Mouse (Mus musculus): ENCODE measurements at regions not wholly inside any gene's neighbourhood (a gene's known extent, or its start where the extent isn't known, plus 50 kb on each side); places are given as distances from the start of the nearest gene placed in this dataset.

- no peaks in the 10 kb centered on the region for H3K9me3 ChIP-seq (replicated peaks)
- no peak overlapping the region for H3K27ac ChIP-seq (replicated peaks)
- H3K27me3 ChIP-seq (replicated peaks): no peaks in the 10 kb centered on the region
- no peak overlapping the region for H3K4me2 ChIP-seq
- WGBS: 87% methylated on average over 7 of the region's 7 CpGs
- H3K4me1 ChIP-seq: no peaks in the 10 kb centered on the region
- no peak for ATAC-seq (ENCODE audit: low FRiP score)
- no peak overlapping the region for H3K4me3 ChIP-seq (replicated peaks)
- H3K36me3 ChIP-seq: no peaks in the 10 kb centered on the region
- H3K9ac ChIP-seq (replicated peaks): no peak overlapping the region
Observed at GRCm38 (mm10) chr11:112661426-112661825, 120.6 kb upstream of the Sox9 start.

GRCm38 (mm10) chr11:112667311-112667710 is 114.7 kb upstream of the Sox9 start:
- Histone ChIP-seq H3K4me3 (replicated peaks) (no peak overlapping the region), H3K4me2 (no peak overlapping the region), H3K9me3 (replicated peaks) (no peaks in the 10 kb centered on the region), H3K27me3 (replicated peaks) (no peaks in the 10 kb centered on the region), H3K36me3 (no peaks in the 10 kb centered on the region), H3K4me1 (no peaks in the 10 kb centered on the region), H3K9ac (replicated peaks) (no peak overlapping the region), H3K27ac (replicated peaks) (no peak overlapping the region)
- ATAC-seq (ENCODE audit: low FRiP score): no peak
- 96% methylated on average over 7 of the region's 7 CpGs for WGBS

GRCm38 (mm10) chr11:112672086-112672485 is 109.9 kb upstream of the Sox9 start:
- H3K36me3 ChIP-seq: no peaks in the 10 kb centered on the region
- no peak for ATAC-seq (ENCODE audit: low FRiP score)
- H3K9ac ChIP-seq (replicated peaks): no peak overlapping the region
- WGBS: 82% methylated on average over 4 of the region's 4 CpGs
- no peak overlapping the region for H3K27ac ChIP-seq (replicated peaks)
- H3K9me3 ChIP-seq (replicated peaks): no peaks in the 10 kb centered on the region
- H3K4me2 ChIP-seq: no peak overlapping the region
- H3K4me1 ChIP-seq: no peaks in the 10 kb centered on the region
- no peak overlapping the region for H3K4me3 ChIP-seq (replicated peaks)
- H3K27me3 ChIP-seq (replicated peaks): no peaks in the 10 kb centered on the region

GRCm38 (mm10) chr11:112690047-112690446 is 92.0 kb upstream of the Sox9 start:
- H3K9me3 ChIP-seq (replicated peaks): no peaks in the 10 kb centered on the region
- H3K27me3 ChIP-seq (replicated peaks): no peaks in the 10 kb centered on the region
- 91% methylated on average over 4 of the region's 4 CpGs for WGBS
- no peak overlapping the region for H3K4me2 ChIP-seq
- no peak overlapping the region for H3K4me3 ChIP-seq (replicated peaks)
- ATAC-seq (ENCODE audit: low FRiP score): no peak
- H3K36me3 ChIP-seq: no peaks in the 10 kb centered on the region
- H3K9ac ChIP-seq (replicated peaks): no peak overlapping the region
- H3K27ac ChIP-seq (replicated peaks): no peak overlapping the region
- no peaks in the 10 kb centered on the region for H3K4me1 ChIP-seq

GRCm38 (mm10) chr11:112706091-112706490 is 75.9 kb upstream of the Sox9 start:
- 63% methylated on average over 10 of the region's 10 CpGs for WGBS
- H3K9ac ChIP-seq (replicated peaks): no peak overlapping the region
- H3K4me1 ChIP-seq: peaks cover 6% of the 10 kb centered on the region; the same call in 1 of the 2 replicates
- no peaks in the 10 kb centered on the region for H3K9me3 ChIP-seq (replicated peaks)
- H3K36me3 ChIP-seq: no peaks in the 10 kb centered on the region
- H3K4me3 ChIP-seq (replicated peaks): no peak overlapping the region
- ATAC-seq (ENCODE audit: low FRiP score): no peak
- H3K27ac ChIP-seq (replicated peaks): no peak overlapping the region
- H3K27me3 ChIP-seq (replicated peaks): no peaks in the 10 kb centered on the region
- no peak overlapping the region for H3K4me2 ChIP-seq

- no peak overlapping the region for H3K4me2 ChIP-seq
- no peaks in the 10 kb centered on the region for H3K27me3 ChIP-seq (replicated peaks)
- peaks cover 6% of the 10 kb centered on the region; the same call in 1 of the 2 replicates for H3K4me1 ChIP-seq
- 62% methylated on average over 11 of the region's 11 CpGs for WGBS
- H3K9me3 ChIP-seq (replicated peaks): no peaks in the 10 kb centered on the region
- H3K36me3 ChIP-seq: no peaks in the 10 kb centered on the region
- H3K9ac ChIP-seq (replicated peaks): no peak overlapping the region
- ATAC-seq (ENCODE audit: low FRiP score): no peak
- no peak overlapping the region for H3K27ac ChIP-seq (replicated peaks)
- H3K4me3 ChIP-seq (replicated peaks): no peak overlapping the region
Observed at GRCm38 (mm10) chr11:112708119-112708730, 73.8 kb upstream of the Sox9 start.

- no peaks in the 10 kb centered on the region for H3K36me3 ChIP-seq
- H3K9me3 ChIP-seq (replicated peaks): no peaks in the 10 kb centered on the region
- no peak for ATAC-seq (ENCODE audit: low FRiP score)
- H3K9ac ChIP-seq (replicated peaks): no peak overlapping the region
- 75% methylated on average over 5 of the region's 5 CpGs for WGBS
- H3K4me1 ChIP-seq: peaks cover 6% of the 10 kb centered on the region; the same call in 1 of the 2 replicates
- H3K27ac ChIP-seq (replicated peaks): no peak overlapping the region
- H3K4me2 ChIP-seq: no peak overlapping the region
- no peaks in the 10 kb centered on the region for H3K27me3 ChIP-seq (replicated peaks)
- no peak overlapping the region for H3K4me3 ChIP-seq (replicated peaks)
Observed at GRCm38 (mm10) chr11:112711656-112712055, 70.4 kb upstream of the Sox9 start.

GRCm38 (mm10) chr11:112718547-112718946 is 63.5 kb upstream of the Sox9 start:
- H3K36me3 ChIP-seq: no peaks in the 10 kb centered on the region
- H3K27ac ChIP-seq (replicated peaks): no peak overlapping the region
- no peak overlapping the region for H3K4me2 ChIP-seq
- no peak overlapping the region for H3K9ac ChIP-seq (replicated peaks)
- WGBS: 85% methylated on average over 2 of the region's 2 CpGs
- H3K27me3 ChIP-seq (replicated peaks): no peaks in the 10 kb centered on the region
- ATAC-seq (ENCODE audit: low FRiP score): no peak
- no peaks in the 10 kb centered on the region for H3K4me1 ChIP-seq
- H3K4me3 ChIP-seq (replicated peaks): no peak overlapping the region
- H3K9me3 ChIP-seq (replicated peaks): no peaks in the 10 kb centered on the region

GRCm38 (mm10) chr11:112720652-112721051 is 61.4 kb upstream of the Sox9 start:
- no peaks in the 10 kb centered on the region for H3K27me3 ChIP-seq (replicated peaks)
- no peak overlapping the region for H3K27ac ChIP-seq (replicated peaks)
- no peak overlapping the region for H3K4me2 ChIP-seq
- no peaks in the 10 kb centered on the region for H3K36me3 ChIP-seq
- H3K9ac ChIP-seq (replicated peaks): no peak overlapping the region
- no peak overlapping the region for H3K4me3 ChIP-seq (replicated peaks)
- no peaks in the 10 kb centered on the region for H3K4me1 ChIP-seq
- no peaks in the 10 kb centered on the region for H3K9me3 ChIP-seq (replicated peaks)
- 62% methylated on average over 4 of the region's 4 CpGs for WGBS
- no peak for ATAC-seq (ENCODE audit: low FRiP score)

- H3K27me3 ChIP-seq (replicated peaks): no peaks in the 10 kb centered on the region
- no peak for ATAC-seq (ENCODE audit: low FRiP score)
- no peak overlapping the region for H3K4me3 ChIP-seq (replicated peaks)
- no peak overlapping the region for H3K27ac ChIP-seq (replicated peaks)
- no peak overlapping the region for H3K4me2 ChIP-seq
- H3K9me3 ChIP-seq (replicated peaks): no peaks in the 10 kb centered on the region
- WGBS: 73% methylated on average over 4 of the region's 4 CpGs
- H3K9ac ChIP-seq (replicated peaks): no peak overlapping the region
- no peaks in the 10 kb centered on the region for H3K36me3 ChIP-seq
- no peaks in the 10 kb centered on the region for H3K4me1 ChIP-seq
Observed at GRCm38 (mm10) chr11:112722936-112723335, 59.1 kb upstream of the Sox9 start.

GRCm38 (mm10) chr11:112728154-112728952 is 53.7 kb upstream of the Sox9 start:
- WGBS: 47% methylated on average over 15 of the region's 15 CpGs
- no peaks in the 10 kb centered on the region for H3K9me3 ChIP-seq (replicated peaks)
- H3K4me3 ChIP-seq (replicated peaks): no peak overlapping the region
- no peaks in the 10 kb centered on the region for H3K36me3 ChIP-seq
- no peaks in the 10 kb centered on the region for H3K4me1 ChIP-seq
- H3K4me2 ChIP-seq: no peak overlapping the region
- no peak overlapping the region for H3K9ac ChIP-seq (replicated peaks)
- H3K27ac ChIP-seq (replicated peaks): no peak overlapping the region
- no peaks in the 10 kb centered on the region for H3K27me3 ChIP-seq (replicated peaks)
- no peak for ATAC-seq (ENCODE audit: low FRiP score)

Data from neural tube, embryonic 15.5 days (tissue).